Mouse (Mus musculus) midbrain, embryonic 16.5 days (tissue): ENCODE data around the gene Creb3. TPM values are rescaled to one million over a fixed set of nuclear protein-coding genes. Genes with fewer than 3 reads are reported as not detected.
"Not testable (repeated sequence)": the region's sequence is repeated elsewhere in the genome, so short reads cannot be mapped to it uniquely, and the experiment has no call there.

Experiments
- ATAC-seq: fragments of 200-750 bp; cut with Nextera tagmentation; 2 replicates; pipeline ENCODE4 v1.8.0; 2017; ENCODE audit warnings: moderate TSS enrichment
- H3K27ac ChIP-seq: fragments of 300-500 bp; sonication (generic); 2 replicates; pipeline ENCODE4 v1.5.1; 2014; ENCODE audit warnings: mild to moderate bottlenecking, low read length, mixed read lengths
- H3K27me3 ChIP-seq: fragments of 300-500 bp; sonication (generic); 2 replicates; pipeline ENCODE4 v1.6.1; 2014; ENCODE audit warnings: low read depth, low read length, mixed read lengths; ENCODE audit not compliant: control insufficient read depth, insufficient read depth
- H3K36me3 ChIP-seq: fragments of 300-500 bp; sonication (generic); 2 replicates; pipeline ENCODE4 v1.6.1; 2014; ENCODE audit warnings: mild to moderate bottlenecking, low read length, moderate library complexity, mixed read lengths; ENCODE audit not compliant: control insufficient read depth, insufficient read depth
- H3K4me1 ChIP-seq: fragments of 300-500 bp; sonication (generic); 2 replicates; pipeline ENCODE4 v1.6.1; 2014; ENCODE audit warnings: mild to moderate bottlenecking, low read length, mixed read lengths; ENCODE audit not compliant: control insufficient read depth, insufficient read depth
- H3K4me2 ChIP-seq: fragments of 300-500 bp; sonication (generic); 2 replicates; pipeline ENCODE4 v1.6.1; 2014; ENCODE audit warnings: mild to moderate bottlenecking, low read length, mixed read lengths
- H3K4me3 ChIP-seq: fragments of 300-500 bp; sonication (generic); 2 replicates; pipeline ENCODE4 v1.5.1; 2014; ENCODE audit warnings: low read depth, mild to moderate bottlenecking, low read length, moderate library complexity, mixed read lengths
- H3K9ac ChIP-seq: fragments of 300-500 bp; sonication (generic); 2 replicates; pipeline ENCODE4 v1.6.1; 2014; ENCODE audit warnings: low read depth, low read length, mixed read lengths
- H3K9me3 ChIP-seq: fragments of 300-500 bp; sonication (generic); replicated peaks from 2 replicates; pipeline ENCODE4 v1.6.1; 2014; ENCODE audit warnings: mild to moderate bottlenecking, low read length, mixed read lengths; ENCODE audit not compliant: control insufficient read depth, poor library complexity, severe bottlenecking
- whole genome bisulfite sequencing: fragments of 180-500 bp; shearing (Covaris S2); extraction: QIAGEN DNeasy Blood & Tissue Kit; methylation state at CpG from one replicate; pipeline ENCODE4 v1.1.7; 2014; 5-methylcytosine and 5-hydroxymethylcytosine counted together
- polyA plus RNA-seq: library from polyadenylated mRNA; unstranded; fragments of >200 nt; fragmentation: Nextera tagmentation; extraction: Ambion mirVana; gene quantifications from 2 replicates; pipeline ENCODE4 v1.2.1, GENCODE M21; 2015

The Creb3 gene
- polyA plus RNA-seq, 1 experiment from 2014 or later = 83.4 TPM

DNA sequence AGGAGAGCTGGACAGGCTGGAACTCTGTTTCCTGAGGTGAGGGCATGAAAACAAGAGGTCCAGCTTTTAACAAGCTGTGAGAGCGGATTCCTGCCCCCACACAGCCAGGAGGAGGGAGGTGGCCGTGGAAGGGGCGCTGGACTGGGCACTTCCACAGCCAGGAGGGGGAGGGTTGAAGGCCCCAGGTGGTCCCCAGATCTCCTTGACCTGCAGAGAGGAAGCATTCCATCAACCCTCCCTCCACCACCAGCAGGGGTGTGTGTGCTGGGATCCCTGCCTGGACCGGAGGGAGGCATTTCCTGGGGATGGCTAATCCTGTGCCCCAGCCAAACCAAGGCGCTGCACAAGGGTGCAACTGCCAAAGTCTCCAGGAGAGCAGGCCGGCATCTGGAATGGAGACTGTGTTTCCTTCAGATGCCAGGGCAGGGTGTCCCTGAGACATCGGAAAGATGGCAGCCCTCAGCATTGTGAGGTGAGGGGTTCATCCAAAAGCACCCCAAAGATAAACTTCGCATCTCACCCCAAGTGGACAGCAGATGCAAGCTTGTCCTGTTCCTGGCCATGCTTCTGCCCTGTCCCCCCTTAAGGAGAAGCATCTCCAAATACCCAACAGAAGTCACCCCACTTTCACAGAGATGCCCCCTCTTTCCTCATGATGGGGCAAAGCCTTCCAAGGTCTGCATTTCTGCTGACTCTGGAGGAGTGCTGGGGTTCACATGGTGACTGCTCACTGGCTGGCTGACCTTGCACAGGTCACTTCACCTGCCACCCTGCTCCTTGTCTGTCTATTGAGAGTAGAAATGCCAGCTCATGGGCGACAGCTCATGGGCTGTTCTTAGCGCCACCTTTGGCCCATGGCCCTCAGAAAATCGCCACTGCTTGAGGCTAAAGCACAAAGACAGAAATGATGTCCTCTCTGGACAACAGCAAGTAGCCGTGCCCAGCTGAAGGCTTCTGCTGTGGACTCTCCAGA, 22.6 kb downstream of the Creb3 start, which contains the start of gene Msmp:
Gene Msmp (minus strand): TSS at position 51 of the 973 bp plus-strand sequence.
- no peak within 1 kb of the TSS for H3K9ac ChIP-seq
- no peak within 1 kb of the TSS for H3K27ac ChIP-seq
- 73% methylated on average over 12 of the region's 12 CpGs for whole genome bisulfite sequencing
- no peak within 1 kb of the TSS for H3K4me3 ChIP-seq
- no peaks in the 10 kb centered on the region for H3K27me3 ChIP-seq
- peaks cover 3% of the 10 kb centered on the region for H3K4me1 ChIP-seq
- no peak within 1 kb of the TSS for H3K4me2 ChIP-seq
- ATAC-seq = no peak
- H3K36me3 ChIP-seq = peaks cover 24% of the 10 kb centered on the region
- H3K9me3 ChIP-seq = no peaks in the 10 kb centered on the region

DNA sequence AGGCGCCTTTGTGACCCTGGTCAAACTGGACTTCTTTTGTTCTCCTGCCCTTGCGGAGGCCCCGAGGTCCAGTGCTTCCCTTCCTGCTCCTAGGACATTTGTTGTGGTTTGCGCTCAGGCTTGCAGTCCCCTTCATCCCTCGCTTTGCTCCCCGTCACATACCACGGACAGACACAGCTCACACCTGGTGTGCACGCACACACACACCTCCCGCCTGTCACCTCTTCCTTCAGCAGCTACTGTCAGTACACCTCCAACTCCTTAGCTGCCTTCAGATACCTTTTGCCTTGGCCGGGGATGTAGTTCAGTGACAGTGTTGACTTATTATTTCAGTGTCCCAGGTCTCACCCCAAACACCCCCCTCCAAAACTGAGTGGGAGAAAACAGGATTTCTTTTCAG, 23.6 kb downstream of the Creb3 start:
- no peak; the same call in 1 of the 2 replicates for ATAC-seq
- H3K4me2 ChIP-seq = no peak overlapping the region
- H3K9ac ChIP-seq = no peak overlapping the region
- 55% methylated on average over 10 of the region's 10 CpGs for WGBS
- peaks cover 24% of the 10 kb centered on the region for H3K36me3 ChIP-seq
- no peaks in the 10 kb centered on the region for H3K4me1 ChIP-seq
- H3K4me3 ChIP-seq = no peak overlapping the region
- no peaks in the 10 kb centered on the region for H3K9me3 ChIP-seq
- H3K27me3 ChIP-seq = no peaks in the 10 kb centered on the region
- no peak overlapping the region for H3K27ac ChIP-seq

DNA sequence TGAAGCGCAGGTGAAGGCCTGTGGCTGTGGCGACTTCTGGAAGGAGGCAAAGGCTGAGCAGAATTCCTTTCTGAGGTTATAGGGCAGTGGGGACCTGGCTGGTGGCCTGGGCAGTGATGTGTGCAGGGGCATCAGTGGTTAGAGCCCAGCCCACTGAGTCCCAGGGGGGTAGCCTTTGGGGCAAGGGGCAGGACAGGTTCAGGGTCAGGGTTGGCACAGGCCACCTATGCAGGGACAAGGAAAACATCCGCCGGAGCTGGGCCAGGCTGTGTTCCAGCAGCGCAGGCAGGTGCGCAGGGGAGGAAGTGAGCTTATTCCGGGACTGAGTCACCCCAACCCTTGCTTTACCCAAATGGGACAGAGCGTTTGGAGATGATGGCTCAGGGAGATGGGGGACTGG, 24.3 kb downstream of the Creb3 start:
- H3K27me3 ChIP-seq = no peaks in the 10 kb centered on the region
- peaks cover 20% of the 10 kb centered on the region; the same call in 1 of the 2 replicates for H3K36me3 ChIP-seq
- H3K4me2 ChIP-seq = no peak overlapping the region
- no peaks in the 10 kb centered on the region for H3K4me1 ChIP-seq
- 82% methylated on average over 7 of the region's 8 CpGs for WGBS
- H3K9me3 ChIP-seq = no peaks in the 10 kb centered on the region
- no peak overlapping the region for H3K4me3 ChIP-seq
- no peak for ATAC-seq
- no peak overlapping the region for H3K9ac ChIP-seq
- no peak overlapping the region for H3K27ac ChIP-seq

DNA sequence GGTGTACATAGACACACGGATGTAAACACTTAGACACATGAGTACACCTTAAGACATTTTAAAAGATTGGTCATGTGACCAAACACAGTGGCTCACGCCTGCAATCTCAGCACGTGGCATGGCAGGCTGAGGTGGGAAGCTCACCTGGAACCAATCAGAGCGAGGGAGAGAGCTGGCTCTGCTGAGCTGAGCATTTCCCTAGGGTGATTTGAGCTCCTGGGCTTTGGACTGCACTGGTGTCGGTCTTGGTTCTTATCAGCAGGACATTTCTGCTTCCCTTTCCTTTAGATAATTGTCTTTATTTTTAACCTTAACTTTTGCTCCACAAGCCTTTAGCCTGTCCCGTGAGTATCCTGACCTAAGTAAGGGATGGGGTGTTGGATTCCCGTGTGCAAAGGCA, 25.5 kb downstream of the Creb3 start:
- H3K4me3 ChIP-seq = no peak overlapping the region
- H3K4me1 ChIP-seq = no peaks in the 10 kb centered on the region
- H3K9me3 ChIP-seq = no peaks in the 10 kb centered on the region
- H3K27ac ChIP-seq = no peak overlapping the region
- peaks cover 13% of the 10 kb centered on the region; the same call in 1 of the 2 replicates for H3K36me3 ChIP-seq
- WGBS = 71% methylated on average over 7 of the region's 7 CpGs
- no peaks in the 10 kb centered on the region for H3K27me3 ChIP-seq
- H3K9ac ChIP-seq = no peak overlapping the region
- no peak overlapping the region for H3K4me2 ChIP-seq
- no peak for ATAC-seq

DNA sequence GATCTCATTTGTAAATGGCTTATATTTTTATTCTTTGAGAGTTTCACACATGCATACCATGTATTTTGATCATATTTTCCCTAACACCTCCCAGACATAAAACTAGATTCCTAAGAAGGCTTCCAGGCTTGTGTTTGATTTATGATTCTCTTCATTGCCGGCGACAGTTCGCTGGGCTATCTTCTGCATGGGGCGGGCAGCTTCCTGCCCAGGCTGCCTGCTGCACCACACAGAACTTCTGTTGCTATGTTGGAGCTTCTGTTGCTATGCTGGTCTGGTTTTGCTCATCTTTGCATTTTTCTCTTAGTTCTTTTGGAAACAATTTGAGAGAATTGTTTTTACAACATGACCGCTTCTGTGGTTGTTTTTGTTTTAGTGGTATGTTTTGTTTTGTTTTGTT, 29.4 kb downstream of the Creb3 start:
- no peak overlapping the region for H3K4me2 ChIP-seq
- no peaks in the 10 kb centered on the region for H3K9me3 ChIP-seq
- no peaks in the 10 kb centered on the region for H3K4me1 ChIP-seq
- no peaks in the 10 kb centered on the region for H3K27me3 ChIP-seq
- H3K4me3 ChIP-seq = no peak overlapping the region
- no peaks in the 10 kb centered on the region for H3K36me3 ChIP-seq
- H3K27ac ChIP-seq = no peak overlapping the region
- no peak for ATAC-seq
- 86% methylated on average over 5 of the region's 5 CpGs for WGBS
- no peak overlapping the region for H3K9ac ChIP-seq

DNA sequence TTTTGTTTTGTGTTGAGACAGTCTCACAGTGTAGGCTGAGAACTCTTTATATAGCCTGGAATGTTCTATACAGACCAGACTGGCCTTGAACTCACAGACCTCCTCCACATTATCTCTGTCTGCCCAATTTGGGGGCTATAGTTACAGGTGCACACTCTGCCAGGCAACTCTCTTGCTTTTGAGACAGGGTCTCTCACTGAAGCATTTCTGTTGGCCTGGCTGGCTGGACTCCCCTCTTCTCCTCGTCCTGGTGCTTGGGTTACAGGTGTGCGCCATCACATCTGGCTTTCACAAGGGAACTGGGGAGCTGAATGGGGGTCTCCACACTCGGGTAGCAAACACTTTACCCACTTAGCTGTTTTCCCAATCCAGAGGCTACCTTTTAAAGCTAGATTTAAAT, 29.8 kb downstream of the Creb3 start:
- no peaks in the 10 kb centered on the region for H3K36me3 ChIP-seq
- H3K4me2 ChIP-seq = no peak overlapping the region
- H3K9me3 ChIP-seq = no peaks in the 10 kb centered on the region
- no peaks in the 10 kb centered on the region for H3K4me1 ChIP-seq
- no peak overlapping the region for H3K4me3 ChIP-seq
- no peaks in the 10 kb centered on the region for H3K27me3 ChIP-seq
- H3K27ac ChIP-seq = no peak overlapping the region
- no peak for ATAC-seq
- 80% methylated on average over 3 of the region's 3 CpGs for WGBS
- no peak overlapping the region for H3K9ac ChIP-seq

DNA sequence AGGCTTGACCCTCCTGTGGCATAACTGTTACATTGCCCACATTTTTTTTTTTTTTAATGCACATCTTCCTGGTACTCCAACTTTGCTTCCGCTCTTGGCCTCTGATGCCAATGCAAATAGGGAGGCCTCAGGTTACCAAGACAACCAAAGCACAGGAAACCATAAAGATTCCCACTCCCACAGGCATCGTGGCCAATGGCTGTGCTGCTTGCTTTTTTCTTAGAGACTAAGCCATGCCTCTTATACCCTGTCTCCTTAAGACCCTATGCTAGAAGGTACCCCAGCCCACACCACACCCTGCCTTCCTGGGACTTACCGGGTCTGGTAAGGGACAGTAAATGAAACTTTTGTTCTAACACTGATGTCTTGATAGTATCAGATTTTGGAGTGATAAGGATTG, 31.3 kb downstream of the Creb3 start:
- H3K36me3 ChIP-seq = no peaks in the 10 kb centered on the region
- no peak overlapping the region for H3K4me3 ChIP-seq
- H3K27me3 ChIP-seq = no peaks in the 10 kb centered on the region
- no peak overlapping the region for H3K4me2 ChIP-seq
- no peaks in the 10 kb centered on the region for H3K4me1 ChIP-seq
- no peak overlapping the region for H3K27ac ChIP-seq
- H3K9me3 ChIP-seq = no peaks in the 10 kb centered on the region
- ATAC-seq = no peak
- no peak overlapping the region for H3K9ac ChIP-seq
- WGBS = 69% methylated on average over 3 of the region's 3 CpGs

DNA sequence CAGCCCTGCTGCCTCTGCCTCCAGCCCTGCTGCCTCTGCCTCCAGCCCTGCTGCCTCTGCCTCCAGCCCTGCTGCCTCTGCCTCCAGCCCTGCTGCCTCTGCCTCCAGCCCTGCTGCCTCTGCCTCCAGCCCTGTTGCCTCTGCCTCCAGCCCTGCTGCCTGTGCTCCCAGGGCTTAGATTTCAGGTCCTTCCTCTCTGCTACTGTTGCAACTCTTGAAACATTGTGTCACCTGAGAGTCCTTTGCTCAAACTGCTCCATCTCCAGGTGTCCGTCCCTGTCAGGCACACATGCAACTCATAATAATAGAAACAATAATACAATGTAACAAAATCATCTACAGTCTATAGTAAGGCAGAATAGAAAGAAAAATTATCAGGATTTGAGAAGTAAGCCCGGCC, 34.5 kb downstream of the Creb3 start:
- H3K27ac ChIP-seq, H3K4me1 ChIP-seq, H3K27me3 ChIP-seq, H3K9me3 ChIP-seq, ATAC-seq, H3K9ac ChIP-seq, H3K4me3 ChIP-seq, H3K36me3 ChIP-seq, H3K4me2 ChIP-seq: not testable (repeated sequence)
- WGBS = 88% methylated on average over 2 of the region's 2 CpGs

DNA sequence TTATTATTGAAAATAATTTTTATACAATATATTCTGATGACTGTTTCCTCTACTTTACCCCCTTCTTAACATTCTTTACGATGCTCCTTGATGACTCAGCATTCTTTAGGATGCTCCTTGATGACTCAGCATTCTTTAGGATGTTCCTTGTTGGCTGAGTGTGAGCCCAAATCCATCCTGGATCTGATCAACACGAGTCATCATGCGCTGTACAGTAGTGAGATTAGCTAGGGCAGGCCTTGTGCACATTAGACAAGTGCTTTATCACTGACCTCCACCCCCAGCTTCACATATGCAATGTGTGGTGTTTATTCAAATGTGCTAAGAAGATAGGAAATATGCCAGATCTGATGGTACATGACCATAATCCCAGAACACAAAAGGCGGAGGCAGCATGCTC, 36.1 kb downstream of the Creb3 start:
- ATAC-seq = no peak
- Histone ChIP-seq H3K4me1 (no peaks in the 10 kb centered on the region), H3K4me3 (no peak overlapping the region), H3K9me3 (no peaks in the 10 kb centered on the region), H3K27ac (no peak overlapping the region), H3K27me3 (no peaks in the 10 kb centered on the region), H3K36me3 (no peaks in the 10 kb centered on the region), H3K9ac (no peak overlapping the region), H3K4me2 (no peak overlapping the region)
- WGBS = 84% methylated on average over 4 of the region's 4 CpGs
